Mouse (Mus musculus): ENCODE data around the gene Tbc1d5.

Tbc1d5 gene

GRCm38 (mm10) chr17:51104294-51104693, 74.9 kb downstream of the Tbc1d5 start:
- in situ Hi-C loops (cut with MboI, MseI) = loop anchor here in 1 of 2 experiments (10.0 kb wide), 1 partner anchor 181 kb away; no protein-coding TSS in a partner anchor

GRCm38 (mm10) chr17:51043869-51044268, 135.3 kb downstream of the Tbc1d5 start:
- in situ Hi-C loops (cut with MboI, MseI) = no loop called here

- in situ Hi-C loops (cut with MboI, MseI) = no loop called here
Observed at GRCm38 (mm10) chr17:51040861-51041260, 138.3 kb downstream of the Tbc1d5 start.

- in situ Hi-C loops (cut with MboI, MseI) = no loop called here
Observed at GRCm38 (mm10) chr17:51023227-51023626, 155.9 kb downstream of the Tbc1d5 start.

- in situ Hi-C loops (cut with MboI, MseI) = no loop called here
Observed at GRCm38 (mm10) chr17:51016384-51016783, 162.8 kb downstream of the Tbc1d5 start.

- in situ Hi-C loops (cut with MboI, MseI) = no loop called here
Observed at GRCm38 (mm10) chr17:51013908-51014307, 165.2 kb downstream of the Tbc1d5 start.

GRCm38 (mm10) chr17:51003179-51003578, 176.0 kb downstream of the Tbc1d5 start:
- in situ Hi-C loops (cut with MboI, MseI) = no loop called here

GRCm38 (mm10) chr17:50998216-50998615, 180.9 kb downstream of the Tbc1d5 start:
- in situ Hi-C loops (cut with MboI, MseI) = no loop called here

GRCm38 (mm10) chr17:50993294-50993993, 185.7 kb downstream of the Tbc1d5 start:
- in situ Hi-C loops (cut with MboI, MseI) = no loop called here

GRCm38 (mm10) chr17:50990770-50991405, 188.3 kb downstream of the Tbc1d5 start:
- in situ Hi-C loops (cut with MboI, MseI) = no loop called here

- in situ Hi-C loops (cut with MboI, MseI) = no loop called here
Observed at GRCm38 (mm10) chr17:50987935-50988334, 191.2 kb downstream of the Tbc1d5 start.

GRCm38 (mm10) chr17:50981933-50982332, 197.2 kb downstream of the Tbc1d5 start:
- in situ Hi-C loops (cut with MboI, MseI) = no loop called here

- in situ Hi-C loops (cut with MboI, MseI) = no loop called here
Observed at GRCm38 (mm10) chr17:50972142-50972541, 207.0 kb downstream of the Tbc1d5 start.

GRCm38 (mm10) chr17:50966147-50966546, 213.0 kb downstream of the Tbc1d5 start:
- in situ Hi-C loops (cut with MboI, MseI) = no loop called here

- in situ Hi-C loops (cut with MboI, MseI) = no loop called here
Observed at GRCm38 (mm10) chr17:50954313-50954712, 224.8 kb downstream of the Tbc1d5 start.

- in situ Hi-C loops (cut with MboI, MseI) = no loop called here
Observed at GRCm38 (mm10) chr17:50922308-50922707, 256.8 kb downstream of the Tbc1d5 start.

- in situ Hi-C loops (cut with MboI, MseI) = no loop called here
Observed at GRCm38 (mm10) chr17:50915216-50915615, 263.9 kb downstream of the Tbc1d5 start.

GRCm38 (mm10) chr17:50908568-50909335, 270.4 kb downstream of the Tbc1d5 start:
- in situ Hi-C loops (cut with MboI, MseI) = no loop called here

- in situ Hi-C loops (cut with MboI, MseI) = no loop called here
Observed at GRCm38 (mm10) chr17:50908160-50908559, 271.0 kb downstream of the Tbc1d5 start.

GRCm38 (mm10) chr17:50906630-50907029, 272.5 kb downstream of the Tbc1d5 start:
- in situ Hi-C loops (cut with MboI, MseI) = no loop called here

GRCm38 (mm10) chr17:50904463-50904862, 274.7 kb downstream of the Tbc1d5 start:
- in situ Hi-C loops (cut with MboI, MseI) = no loop called here

GRCm38 (mm10) chr17:50897867-50898266, 281.3 kb downstream of the Tbc1d5 start:
- in situ Hi-C loops (cut with MboI, MseI) = no loop called here

All from T-helper 17 cell (primary cell).